Mouse (Mus musculus) adrenal gland, postnatal 25 days (tissue): ENCODE results near the gene Rasa3. TPM values are rescaled to one million over a fixed set of nuclear protein-coding genes. Genes with fewer than 3 reads are reported as not detected.
A peak's percentile ranks its signal among the peaks of the same experiment; 100 is the strongest.

Source experiments
- DNase-seq: peaks from one replicate; pipeline ENCODE4 v3.0.0; 2021; ENCODE audit warnings: mixed read lengths
- total RNA-seq: library from RNA; stranded (reverse); gene quantifications from 2 replicates; pipeline ENCODE4 v1.2.3, GENCODE M21; 2021

The Rasa3 gene
- total RNA-seq, 1 experiment from 2014 or later = 63.9 TPM

- no peak for DNase-seq
Measured at GRCm38 (mm10) chr8:13685674-13686314, 8.4 kb upstream of the Rasa3 start.

GRCm38 (mm10) chr8:13684131-13684530, 6.7 kb upstream of the Rasa3 start:
- DNase-seq = no peak

GRCm38 (mm10) chr8:13678182-13678581, 779 bp upstream of the Rasa3 start:
- no peak for DNase-seq

GRCm38 (mm10) chr8:13676701-13677412, 546 bp downstream of the Rasa3 start:
- peak; percentile 63 for DNase-seq

GRCm38 (mm10) chr8:13676302-13676700, 1.1 kb downstream of the Rasa3 start:
- DNase-seq = peak; percentile 30

GRCm38 (mm10) chr8:13675524-13675923, 1.9 kb downstream of the Rasa3 start:
- DNase-seq = no peak

- DNase-seq = no peak
Measured at GRCm38 (mm10) chr8:13675121-13675520, 2.3 kb downstream of the Rasa3 start.

DNA sequence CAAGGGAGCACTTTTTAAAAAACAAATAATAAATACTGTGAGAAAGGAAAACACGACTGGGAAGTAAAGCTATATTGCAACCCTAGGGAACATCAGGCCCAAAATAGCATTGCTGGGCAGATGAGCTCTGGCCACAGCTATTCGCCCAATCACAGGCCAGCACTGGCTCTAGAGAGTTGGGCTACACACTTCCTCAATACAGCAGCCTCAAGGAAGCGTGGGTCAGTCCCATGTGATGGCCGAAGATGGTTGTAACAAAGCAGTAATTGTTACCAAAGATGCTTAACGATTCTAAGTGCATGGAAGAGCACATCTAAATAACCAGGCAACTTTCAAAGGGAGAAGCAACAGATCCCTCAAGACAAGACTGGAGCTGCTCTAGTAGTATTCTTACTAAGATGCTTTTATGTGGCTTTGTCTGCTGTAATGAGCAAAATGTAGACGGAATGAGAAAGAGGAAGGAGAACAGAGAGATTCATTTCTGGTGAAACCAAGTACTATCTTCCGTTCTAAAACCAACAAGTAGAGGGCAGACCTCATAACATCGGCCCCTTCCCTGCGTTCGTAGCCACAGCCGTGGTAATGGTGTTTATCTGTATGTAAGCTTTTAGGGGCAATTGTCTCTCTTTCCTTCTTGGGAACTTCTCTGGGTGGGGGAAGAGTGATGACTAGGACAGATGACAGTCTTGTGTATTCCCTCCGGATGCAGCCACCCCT, 3.0 kb downstream of the Rasa3 start:
- no peak for DNase-seq

- DNase-seq = peak; percentile 37
Measured at GRCm38 (mm10) chr8:13673215-13673614, 4.2 kb downstream of the Rasa3 start.

DNA sequence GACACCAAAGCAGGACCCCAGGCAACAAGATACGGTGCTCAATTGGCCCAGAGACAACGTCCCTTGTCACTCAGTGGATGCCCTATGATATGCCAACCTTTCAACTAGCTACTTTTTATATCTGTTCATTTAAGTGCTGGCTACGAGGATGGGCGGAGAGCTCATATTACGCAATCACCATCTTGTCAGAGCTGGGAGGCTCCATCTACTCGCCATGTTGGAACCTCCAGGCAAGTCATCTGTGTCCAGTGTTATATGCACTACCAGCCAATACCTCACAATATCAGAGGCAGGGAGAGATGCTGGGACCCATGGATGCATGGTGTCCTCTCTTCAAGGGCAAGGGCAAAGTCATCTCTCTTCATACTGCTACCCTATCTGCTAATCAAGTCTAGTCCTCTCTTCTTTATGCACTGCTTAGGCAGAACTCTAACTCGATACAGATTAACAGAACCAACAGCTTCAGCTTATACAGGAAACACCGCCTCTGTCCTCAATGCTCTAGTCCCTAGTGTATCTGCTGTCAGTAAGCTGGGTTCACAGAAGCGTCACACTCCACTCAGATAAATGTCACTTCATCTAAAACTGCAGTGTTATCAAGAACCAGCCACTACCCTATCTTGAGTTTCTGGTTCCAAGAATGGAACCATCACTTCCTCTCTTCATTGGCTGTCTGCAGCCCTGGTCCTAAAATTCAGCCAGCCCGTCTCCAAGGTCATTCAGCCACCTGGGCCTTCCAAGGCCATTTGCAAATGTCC, 6.0 kb downstream of the Rasa3 start:
- no peak for DNase-seq

DNA sequence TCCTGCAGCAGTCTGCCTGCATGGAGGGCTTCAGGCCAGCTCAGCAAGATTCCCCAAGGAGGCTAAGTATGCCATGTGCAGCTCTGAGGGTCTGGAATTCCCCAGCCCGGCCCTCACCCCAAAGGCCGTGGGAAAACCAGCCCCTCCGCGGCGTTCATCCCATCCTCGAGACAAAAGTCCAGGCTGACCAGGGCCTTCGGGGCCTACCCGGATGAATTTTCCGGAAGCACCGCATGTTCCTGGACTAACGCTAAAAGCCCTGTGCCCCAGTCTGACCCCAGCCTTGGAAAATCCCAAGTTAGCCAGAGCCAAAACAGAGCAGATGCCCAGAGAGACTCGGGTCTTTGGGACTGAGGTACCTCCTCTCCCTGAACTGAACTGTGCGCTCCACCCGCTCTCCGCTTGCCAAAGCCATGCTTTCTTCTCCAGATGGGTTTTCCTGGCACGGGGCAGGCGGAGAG, 7.4 kb downstream of the Rasa3 start:
- no peak for DNase-seq

DNA sequence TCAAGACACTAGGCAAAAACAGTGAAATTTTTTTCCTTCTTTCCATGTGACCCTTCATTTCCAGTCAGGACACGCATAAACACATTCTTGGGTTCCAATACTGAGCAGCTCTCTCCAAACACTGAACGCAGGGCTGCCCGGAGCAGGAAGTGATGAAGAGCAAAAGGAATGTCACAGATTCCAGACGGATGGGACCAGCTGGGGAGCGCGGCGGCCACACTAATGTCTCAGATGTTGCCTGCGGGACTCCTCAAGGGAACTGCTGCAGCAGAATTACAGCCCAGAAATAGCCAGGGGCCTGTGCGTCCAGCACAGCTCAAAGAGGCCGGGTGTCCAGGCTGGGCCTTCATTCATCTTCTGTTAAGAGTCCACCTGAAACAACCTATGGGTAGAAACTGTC, 9.0 kb downstream of the Rasa3 start:
- DNase-seq = no peak

GRCm38 (mm10) chr8:13667917-13668316, 9.5 kb downstream of the Rasa3 start:
- DNase-seq = no peak

DNA sequence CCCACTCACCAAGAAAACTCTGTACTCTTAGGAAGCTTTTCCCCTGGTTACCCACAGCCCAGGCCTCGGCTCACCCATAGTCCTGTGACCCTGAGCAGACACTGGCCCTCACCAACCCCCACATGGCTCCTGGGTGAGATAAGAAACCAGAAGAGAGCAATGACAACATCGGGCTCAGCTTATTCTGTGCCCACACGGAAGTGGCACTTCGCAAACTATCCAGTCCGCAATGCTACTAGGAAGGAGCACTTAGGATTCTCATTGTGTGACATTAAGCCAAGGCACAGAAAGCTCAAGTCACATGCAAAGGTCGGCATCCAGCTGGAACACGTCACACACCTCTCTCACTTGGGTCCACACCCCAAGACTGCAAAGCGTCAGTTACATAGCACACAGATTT, 11.5 kb downstream of the Rasa3 start:
- no peak for DNase-seq

- DNase-seq = no peak
Measured at GRCm38 (mm10) chr8:13665538-13665937, 11.9 kb downstream of the Rasa3 start.

- DNase-seq = no peak
Measured at GRCm38 (mm10) chr8:13664711-13665210, 12.6 kb downstream of the Rasa3 start.

GRCm38 (mm10) chr8:13660323-13660722, 17.1 kb downstream of the Rasa3 start:
- DNase-seq = no peak

DNA sequence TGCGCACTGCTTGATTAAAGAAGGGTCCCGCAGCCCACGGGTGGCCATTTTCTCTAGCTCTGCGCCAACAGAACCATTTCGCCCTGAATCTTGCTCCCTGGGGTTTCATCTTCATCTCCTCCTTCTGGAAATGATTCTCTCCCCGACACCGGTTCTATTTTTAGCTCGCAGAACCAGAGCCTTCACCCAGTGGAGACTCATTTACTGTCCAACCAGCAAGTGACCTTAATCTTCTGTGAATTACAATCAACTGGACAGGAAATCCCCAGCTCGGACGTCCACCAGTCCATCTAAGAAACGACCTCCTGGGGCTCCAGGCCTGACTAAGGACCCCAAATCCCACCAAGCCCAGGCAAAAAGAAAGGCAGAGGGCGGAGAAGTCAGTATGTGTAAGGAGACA, 19.9 kb downstream of the Rasa3 start:
- no peak for DNase-seq

DNA sequence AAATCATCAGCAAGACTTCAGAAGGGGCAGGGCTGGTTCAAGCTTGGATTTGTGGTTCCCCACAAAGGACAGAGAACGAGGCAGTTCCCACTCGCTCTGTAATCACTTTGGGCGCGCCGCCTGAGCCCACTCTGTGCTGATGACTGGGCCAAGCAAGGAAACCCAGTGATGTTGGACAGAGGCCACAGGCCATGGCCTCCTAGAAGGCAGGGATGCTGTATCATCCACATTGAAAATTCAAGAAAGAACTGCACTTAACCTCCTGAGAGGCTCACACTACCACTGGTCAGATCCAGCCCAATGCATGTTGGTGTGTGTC, 22.4 kb downstream of the Rasa3 start:
- no peak for DNase-seq

GRCm38 (mm10) chr8:13654350-13655032, 22.9 kb downstream of the Rasa3 start:
- no peak for DNase-seq

DNA sequence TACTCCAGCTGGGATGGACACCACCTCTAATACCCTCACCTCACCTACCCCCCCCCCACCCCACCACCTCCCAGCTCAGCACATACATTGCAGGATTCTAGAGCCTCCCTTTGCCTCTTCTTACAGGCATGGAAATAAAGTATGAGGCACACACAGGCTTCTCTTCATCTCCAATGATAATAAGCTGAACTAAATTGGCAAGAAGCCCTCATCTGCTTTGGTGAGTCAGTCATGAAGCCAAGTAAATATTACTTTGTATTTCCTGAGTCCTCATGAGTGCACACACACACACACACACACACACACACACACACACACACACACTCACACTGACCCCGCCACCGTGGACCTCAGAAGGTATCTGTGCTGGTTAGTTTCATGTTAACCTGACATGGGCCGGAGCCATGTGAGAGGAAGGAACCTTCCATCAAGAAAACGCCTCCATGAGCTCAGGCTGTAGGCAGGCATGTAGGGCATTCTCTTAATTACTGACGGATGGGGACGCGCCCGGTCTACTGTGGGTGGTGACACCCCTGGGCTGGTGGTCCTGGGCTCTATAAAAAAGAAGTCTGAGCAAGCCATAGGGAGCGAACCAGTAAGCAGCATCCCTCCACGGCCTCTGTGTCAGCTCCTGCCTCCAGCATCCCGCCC, 26.7 kb downstream of the Rasa3 start:
- no peak for DNase-seq
